Mouse (Mus musculus) left cerebral cortex, postnatal 10 days (tissue): ENCODE data around the gene Olfr681. TPM values are rescaled to one million over a fixed set of nuclear protein-coding genes. Genes with fewer than 3 reads are reported as not detected.
"Not testable (repeated sequence)": the region's sequence is repeated elsewhere in the genome, so short reads cannot be mapped to it uniquely, and the experiment has no call there.

Experiments
- DNase-seq, 2 experiments: peaks; one replicate each; pipeline ENCODE4 v3.0.0; 2021 to 2022; ENCODE audit warnings: low spot score in 2 of 2, mixed read lengths in 1 of 2; ENCODE audit errors: extremely low spot score in 1 of 2
- intact Hi-C: fragments of 180-260 bp; cut with DNase I; formaldehyde crosslinking; loops from one replicate; pipeline ENCODE4 v1.15.1; 2025
- total RNA-seq, 2 experiments: library from RNA; stranded (reverse); gene quantifications; 2 replicates each; pipeline ENCODE4 v1.2.3; 2021

Olfr681 gene
- not detected for total RNA-seq

- no peak for DNase-seq
- intact Hi-C loops = no loop called here
These were observed at the start of gene Olfr681 for GRCm38 (mm10) chr7:105116536-105116935. TSS of gene Olfr681 (plus strand) at chr7:105116836.

GRCm38 (mm10) chr7:105080905-105081304 is 35.7 kb upstream of the Olfr681 start, which contains the start of gene Olfr679:
TSS of gene Olfr679 (plus strand) at chr7:105081205.
- no peak for DNase-seq
- intact Hi-C loops = no loop called here

- DNase-seq, intact Hi-C loops: not testable (repeated sequence)
These were observed 23.9 kb upstream of the Olfr681 start, which contains the start of gene Olfr680-ps1 for GRCm38 (mm10) chr7:105092717-105093116. TSS of gene Olfr680-ps1 (minus strand) at chr7:105092817.

- DNase-seq = no peak
- intact Hi-C loops = loop anchor here (5.0 kb wide), 1 partner anchor 91 kb away; no protein-coding TSS in a partner anchor
These were observed 24.6 kb downstream of the Olfr681 start for GRCm38 (mm10) chr7:105141275-105141674.

DNA sequence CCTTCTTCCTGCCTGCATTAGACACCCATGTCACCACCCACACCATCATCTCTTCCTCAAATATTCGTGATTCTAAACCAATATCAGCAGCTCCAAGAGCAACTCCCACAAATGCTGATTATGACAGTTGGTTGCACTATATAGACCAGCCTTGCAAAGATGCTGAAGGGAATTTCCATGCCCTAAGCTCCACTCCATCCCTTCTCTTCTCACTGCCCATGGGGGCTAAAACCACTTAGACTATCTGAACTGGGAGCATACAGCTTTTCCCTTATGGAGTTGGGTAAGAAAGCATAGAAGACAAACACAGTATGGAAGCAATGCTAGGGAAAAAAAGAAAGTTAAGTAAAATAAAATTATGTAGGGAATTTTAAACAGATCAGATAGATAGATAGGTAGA is 30.3 kb downstream of the Olfr681 start, which contains the start of gene Olfr683:
Gene Olfr683 (minus strand): TSS at position 101 of the 400 bp plus-strand sequence.
- intact Hi-C loops = no loop called here
- DNase-seq = no peak

- intact Hi-C loops = no loop called here
- DNase-seq = no peak
These were observed 46.9 kb downstream of the Olfr681 start, which contains the start of gene Olfr684 for GRCm38 (mm10) chr7:105163553-105163952. TSS of gene Olfr684 (minus strand) at chr7:105163653.

- intact Hi-C loops = loop anchor here (5.0 to 10.0 kb wide), 3 partner anchors 224 to 357 kb away; no protein-coding TSS in a partner anchor
These were observed 54.1 kb downstream of the Olfr681 start for GRCm38 (mm10) chr7:105170773-105171172.

More at GRCm38 (mm10) chr7:105170773-105171172, 54.1 kb downstream of the Olfr681 start:
- peak in 1 of 2 experiments; percentile 28 for DNase-seq

Other genes with a start within 250 kb of the Olfr681 start
- gene Olfr665, start 238.8 kb upstream of the Olfr681 start, total RNA-seq = not detected
- not detected for gene Olfr666, start 220.9 kb upstream of the Olfr681 start, total RNA-seq
- gene Olfr667, start 195.4 kb upstream of the Olfr681 start, total RNA-seq = not detected
- not detected for gene Olfr668, start 188.8 kb upstream of the Olfr681 start, total RNA-seq
- gene Olfr669, start 182.6 kb upstream of the Olfr681 start, total RNA-seq = not detected
- gene Olfr670, start 154.2 kb upstream of the Olfr681 start, total RNA-seq = not detected
- gene Olfr671, start 137.7 kb upstream of the Olfr681 start, total RNA-seq = not detected
- not detected for gene Olfr672, start 114.8 kb upstream of the Olfr681 start, total RNA-seq
- gene Olfr675, start 88.4 kb upstream of the Olfr681 start, total RNA-seq = not detected
- gene Olfr676, start 84.1 kb upstream of the Olfr681 start, total RNA-seq = not detected
- not detected for gene Olfr677, start 65.5 kb upstream of the Olfr681 start, total RNA-seq
- gene Olfr678, start 52.4 kb upstream of the Olfr681 start, total RNA-seq = not detected
- gene Olfr679, start 35.6 kb upstream of the Olfr681 start, total RNA-seq = not detected
- gene Olfr680-ps1, start 24.0 kb upstream of the Olfr681 start, total RNA-seq = not detected
- gene Olfr683, start 30.2 kb downstream of the Olfr681 start, total RNA-seq = not detected
- gene Olfr684, start 46.8 kb downstream of the Olfr681 start, total RNA-seq = not detected
- gene Olfr685, start 69.2 kb downstream of the Olfr681 start, total RNA-seq = not detected
- not detected for gene Olfr686, start 90.6 kb downstream of the Olfr681 start, total RNA-seq
- not detected for gene Olfr688, start 171.3 kb downstream of the Olfr681 start, total RNA-seq
- not detected for gene Olfr689, start 194.3 kb downstream of the Olfr681 start, total RNA-seq
- gene Olfr690, start 217.3 kb downstream of the Olfr681 start, total RNA-seq = under 1 TPM; 0.32 to 0.61 TPM
- gene Olfr691, start 225.4 kb downstream of the Olfr681 start, total RNA-seq = under 1 TPM; 0.36 to 0.39 TPM